Mouse (Mus musculus) cerebral cortex, adult 2 months (tissue): ENCODE measurements around the gene Hnf4a.

Experiments
- WGBS: fragments of 180-500 bp; shearing (Covaris S2); methylation state at CpG from one replicate; pipeline ENCODE4 v1.1.7; 2018; 5-methylcytosine and 5-hydroxymethylcytosine counted together

Gene Hnf4a

DNA sequence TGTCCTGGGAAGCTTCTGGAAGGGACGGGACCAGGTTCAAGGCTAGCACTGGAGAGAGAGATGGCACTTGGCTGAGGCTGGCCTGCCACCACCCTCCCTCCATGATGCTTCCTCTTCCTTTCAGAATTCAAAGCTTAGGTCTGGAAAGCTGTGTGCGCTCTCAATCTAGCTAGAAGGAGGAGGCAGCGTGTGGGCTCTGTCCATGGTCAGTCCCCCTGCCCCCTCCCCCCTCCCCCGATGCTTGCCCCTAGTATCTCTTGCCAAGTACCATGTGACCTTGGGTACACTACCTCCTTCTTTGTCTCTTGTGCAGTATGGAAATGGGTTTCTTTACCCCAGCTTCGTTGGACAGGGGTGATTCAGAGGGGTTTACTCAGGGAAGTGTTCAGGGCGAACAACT lies 42.2 kb downstream of the Hnf4a start:
- WGBS = 71% methylated on average over 6 of the region's 6 CpGs

DNA sequence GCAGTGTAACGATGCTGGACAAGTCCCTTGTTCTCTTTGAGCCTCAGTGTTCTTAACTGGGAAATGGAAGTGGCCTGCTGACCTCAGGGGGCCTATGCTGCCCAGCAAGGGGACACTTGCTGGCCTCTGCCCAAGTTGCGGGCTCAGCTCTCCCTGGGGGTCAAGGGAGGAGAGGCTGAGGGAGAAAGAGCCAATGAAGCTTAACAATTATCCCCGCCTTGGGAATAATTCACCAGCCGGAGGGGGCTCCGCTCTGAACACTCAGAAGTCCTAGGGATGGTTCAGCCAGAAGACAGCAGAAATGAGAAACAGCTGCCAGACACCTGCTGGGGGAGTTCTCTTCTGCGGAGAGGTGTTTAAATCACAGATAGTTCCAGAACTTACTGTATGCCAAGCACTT lies 43.2 kb downstream of the Hnf4a start:
- WGBS = 59% methylated on average over 6 of the region's 6 CpGs

DNA sequence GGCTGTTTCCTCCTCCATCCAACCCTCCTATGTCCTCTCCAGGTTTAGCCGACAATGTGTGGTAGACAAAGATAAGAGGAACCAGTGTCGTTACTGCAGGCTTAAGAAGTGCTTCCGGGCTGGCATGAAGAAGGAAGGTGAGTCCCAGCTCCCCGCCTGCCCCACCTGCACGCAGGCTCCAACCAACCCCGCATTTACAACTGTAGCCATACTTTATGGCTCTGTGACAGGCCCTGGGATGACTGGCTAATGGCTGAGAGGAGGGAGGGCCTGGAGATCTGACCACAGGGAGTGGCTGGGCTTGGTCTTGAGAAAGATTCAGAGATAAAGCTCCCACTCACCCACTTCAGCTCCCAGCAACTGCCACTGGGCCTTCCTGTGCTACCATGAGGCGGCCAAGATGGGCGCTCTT lies 45.9 kb downstream of the Hnf4a start:
- 86% methylated on average over 8 of the region's 8 CpGs for WGBS

DNA sequence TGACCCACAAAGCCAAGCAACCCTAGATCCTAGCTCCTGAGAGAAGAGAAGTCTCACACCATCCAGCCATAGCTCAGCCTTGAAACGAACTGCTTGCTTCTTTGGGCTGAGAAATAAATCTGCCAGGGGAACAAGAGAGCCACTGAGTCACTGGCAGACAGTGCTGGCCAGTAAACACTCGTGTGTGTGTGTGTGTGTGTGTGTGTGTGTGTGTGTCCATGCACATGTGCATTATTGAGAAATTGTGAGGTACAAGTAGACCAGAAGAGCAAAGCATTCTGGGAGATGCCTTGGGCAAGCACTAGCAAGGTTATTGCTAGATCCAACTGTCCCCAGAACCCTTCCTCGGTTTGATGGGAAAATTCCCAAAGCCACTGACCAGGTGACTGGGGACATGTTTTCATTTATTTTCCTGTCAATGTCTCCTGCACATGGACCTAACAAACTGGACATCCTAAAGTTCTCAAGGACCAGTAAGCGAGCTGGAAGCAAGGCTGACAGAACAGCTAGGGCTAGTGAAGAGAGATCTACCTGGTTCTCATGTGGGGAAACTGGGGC lies 47.9 kb downstream of the Hnf4a start:
- 89% methylated on average over 4 of the region's 4 CpGs for WGBS

DNA sequence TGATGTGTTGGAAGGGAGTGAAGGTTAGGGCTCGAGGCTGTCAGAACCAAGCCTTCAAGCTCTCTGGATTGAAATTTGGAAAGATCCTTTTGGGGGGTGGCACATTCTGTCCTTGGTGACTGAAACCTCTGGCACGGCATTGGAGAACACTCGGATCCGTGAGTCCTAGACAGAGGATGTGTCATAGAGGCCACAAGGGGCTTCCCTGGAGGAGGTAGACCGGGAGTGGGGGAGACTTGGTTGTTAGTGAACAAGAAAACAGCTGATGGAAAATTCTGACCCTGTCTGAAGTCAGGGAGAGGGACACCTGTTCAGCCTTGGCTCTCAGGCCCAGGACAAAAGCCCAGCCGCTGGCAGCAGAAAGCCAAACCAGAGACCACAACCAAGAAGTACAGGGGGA lies 48.4 kb downstream of the Hnf4a start:
- 81% methylated on average over 6 of the region's 6 CpGs for WGBS

DNA sequence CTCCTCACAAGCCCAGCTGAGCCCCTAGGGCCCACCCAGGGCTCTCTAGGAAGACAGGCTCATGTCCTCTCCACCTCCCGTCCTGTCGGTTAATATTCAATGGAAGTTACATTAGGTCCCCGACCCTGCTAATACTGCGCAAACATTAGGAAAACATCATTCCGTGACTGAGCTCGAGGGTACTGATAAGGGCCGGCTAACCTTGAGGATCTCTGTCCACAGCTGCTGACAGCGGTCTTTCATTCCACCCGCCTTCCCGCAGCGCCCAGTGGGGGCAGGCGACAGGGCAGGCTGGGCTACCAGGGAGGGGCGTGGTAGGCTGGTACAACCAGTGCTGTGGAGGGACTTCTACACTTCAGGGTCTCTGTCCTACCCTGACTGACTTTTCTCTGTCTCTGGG lies 48.8 kb downstream of the Hnf4a start:
- WGBS = 89% methylated on average over 13 of the region's 13 CpGs

DNA sequence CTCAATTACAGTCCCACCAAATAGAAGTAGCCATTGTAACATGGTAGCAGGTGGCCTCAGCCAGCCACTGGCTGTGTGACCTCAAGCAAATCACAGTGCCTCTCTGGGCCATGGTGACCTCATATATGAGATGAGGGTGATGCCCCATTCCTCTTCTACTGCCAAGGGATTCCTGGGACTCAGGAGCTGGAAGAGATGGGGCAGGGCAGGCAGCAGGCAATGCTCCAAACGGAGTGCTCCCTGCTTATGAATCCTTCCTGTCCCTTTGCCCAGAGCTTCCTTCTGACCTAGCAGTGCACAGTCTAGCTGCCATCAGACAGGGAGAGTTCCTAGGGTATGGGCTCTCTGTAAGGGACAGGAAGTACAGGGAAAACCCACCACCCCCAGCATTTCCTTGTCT lies 51.9 kb downstream of the Hnf4a start:
- WGBS = 92% methylated on average over 1 of the region's 1 CpGs

DNA sequence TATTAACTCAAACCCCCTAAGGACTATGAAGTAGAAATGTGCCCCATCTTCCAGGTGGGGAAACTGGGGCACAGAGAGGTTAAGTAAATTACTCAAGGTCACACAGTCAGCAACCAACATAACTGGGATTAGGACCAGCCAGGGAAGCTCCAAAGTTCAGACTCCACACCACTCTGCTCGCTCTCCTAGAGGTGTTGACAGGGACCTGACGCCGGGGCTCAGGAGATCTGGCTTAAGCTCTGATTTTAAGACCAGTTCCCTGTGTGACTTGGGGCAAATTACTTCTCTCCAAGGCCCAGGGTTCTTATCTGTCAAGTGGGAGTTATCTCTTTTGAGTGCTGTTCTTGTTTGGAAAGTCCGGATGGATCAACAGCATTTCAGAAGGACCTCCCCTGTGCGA lies 52.6 kb downstream of the Hnf4a start:
- WGBS = 89% methylated on average over 5 of the region's 5 CpGs

DNA sequence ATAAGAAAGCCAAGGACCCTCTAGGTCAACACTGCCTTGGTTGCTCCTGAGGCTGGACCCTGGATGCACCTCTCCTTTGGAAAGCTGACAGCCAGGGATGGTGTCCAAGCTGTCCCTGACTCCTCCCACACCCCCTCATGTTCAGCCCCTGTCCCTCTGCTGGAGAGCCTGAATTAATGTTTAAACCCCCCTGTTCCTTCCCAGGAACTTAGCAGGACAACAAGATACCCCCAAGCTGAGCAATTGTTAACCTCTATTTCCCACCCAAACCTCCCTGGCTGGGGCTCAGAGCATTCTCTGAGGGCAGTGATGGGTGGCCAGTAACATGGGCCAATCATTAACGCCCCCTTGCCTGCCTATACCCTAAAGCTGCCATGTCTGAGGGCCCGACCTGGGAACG lies 53.6 kb downstream of the Hnf4a start:
- WGBS = 89% methylated on average over 3 of the region's 3 CpGs

DNA sequence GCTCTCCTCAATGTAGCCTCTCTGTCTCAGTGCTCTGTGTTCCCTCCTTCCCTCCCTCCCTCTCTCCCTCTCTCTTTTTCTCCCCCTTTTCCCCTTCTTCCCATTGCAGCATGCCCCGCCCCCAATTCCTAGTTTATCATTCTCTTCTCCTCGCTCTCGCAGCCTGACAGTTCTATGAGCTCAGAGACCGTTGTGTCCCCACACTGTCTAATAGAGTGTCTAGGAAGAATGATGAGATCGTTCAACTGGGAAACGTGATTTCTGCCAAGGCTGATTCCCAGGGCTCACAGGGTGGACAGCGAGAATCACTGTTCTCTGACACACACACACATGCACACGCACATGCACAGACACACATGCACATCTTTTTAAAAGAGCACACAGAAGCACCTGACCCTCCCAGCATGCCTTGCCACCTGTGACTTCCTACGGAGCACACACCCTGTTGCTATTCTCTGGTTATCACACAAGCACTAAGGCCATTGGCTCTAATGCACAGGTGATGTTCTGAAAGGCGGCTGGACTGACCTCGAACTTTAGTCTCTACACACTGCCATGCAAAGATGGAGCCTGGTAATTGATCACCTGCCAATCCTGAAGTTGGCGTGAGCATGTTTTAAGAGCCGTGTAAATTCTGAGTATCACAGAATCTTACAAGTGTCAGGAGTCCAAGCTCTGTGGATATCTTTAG lies 54.8 kb downstream of the Hnf4a start:
- WGBS = 68% methylated on average over 13 of the region's 13 CpGs

DNA sequence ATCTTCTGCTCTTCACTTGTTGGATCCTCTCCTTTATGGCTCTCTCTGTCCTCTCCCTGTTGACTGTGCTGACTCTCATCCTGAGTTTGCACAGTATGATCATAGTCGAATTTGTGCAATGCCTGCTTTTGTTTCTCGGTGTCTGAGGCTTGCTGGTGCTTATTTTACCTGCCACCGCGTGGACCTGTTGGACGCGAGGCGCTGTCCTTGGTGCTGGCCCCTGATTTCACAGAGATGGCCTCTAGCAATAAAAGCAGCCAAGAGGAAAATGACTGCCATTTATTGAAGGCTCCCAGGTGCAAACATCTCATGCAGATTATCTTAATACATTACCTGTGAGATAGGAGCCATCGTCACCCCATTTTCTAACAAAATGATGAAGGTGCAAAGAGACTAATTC lies 58.0 kb downstream of the Hnf4a start:
- 50% methylated on average over 8 of the region's 8 CpGs for WGBS

DNA sequence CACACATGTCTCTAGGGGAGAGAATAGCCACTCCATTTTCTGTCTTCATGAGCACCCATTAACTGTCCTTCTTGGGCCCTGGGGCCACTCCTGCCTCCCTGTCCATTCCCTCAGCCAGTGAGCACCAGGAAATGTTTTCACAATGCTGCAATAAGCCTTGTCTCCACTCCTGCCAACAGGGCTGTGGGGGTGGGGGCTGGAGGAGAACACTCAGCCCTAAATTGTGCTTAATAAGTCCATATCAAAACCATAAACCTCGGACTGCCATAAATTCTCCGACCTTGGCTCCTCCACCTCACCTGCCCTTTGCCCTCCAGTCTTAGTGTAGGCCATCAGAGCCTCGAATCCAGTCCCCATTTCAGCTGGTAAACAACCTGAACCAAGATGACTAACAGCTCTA lies 67.7 kb downstream of the Hnf4a start:
- WGBS = 87% methylated on average over 3 of the region's 3 CpGs

DNA sequence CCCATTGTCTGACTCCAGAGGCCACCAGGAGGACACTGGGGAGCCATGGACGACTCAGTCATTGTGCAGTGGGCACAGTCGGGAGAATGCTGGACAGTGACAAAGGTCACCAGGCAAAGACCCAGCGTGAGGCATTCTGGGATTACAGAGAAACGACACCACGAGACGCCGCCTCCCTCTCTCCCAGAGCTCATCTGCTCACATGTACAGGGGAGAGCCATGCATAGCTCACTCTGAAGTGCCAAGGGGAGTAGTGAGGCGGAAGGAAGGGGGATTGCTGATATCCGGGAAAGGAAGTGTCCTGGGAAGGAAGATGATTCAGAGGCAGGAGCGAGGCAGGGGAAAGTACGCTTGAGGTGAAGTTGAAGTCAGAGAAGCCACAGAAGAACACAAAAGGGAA lies 68.6 kb downstream of the Hnf4a start:
- 58% methylated on average over 11 of the region's 11 CpGs for WGBS

DNA sequence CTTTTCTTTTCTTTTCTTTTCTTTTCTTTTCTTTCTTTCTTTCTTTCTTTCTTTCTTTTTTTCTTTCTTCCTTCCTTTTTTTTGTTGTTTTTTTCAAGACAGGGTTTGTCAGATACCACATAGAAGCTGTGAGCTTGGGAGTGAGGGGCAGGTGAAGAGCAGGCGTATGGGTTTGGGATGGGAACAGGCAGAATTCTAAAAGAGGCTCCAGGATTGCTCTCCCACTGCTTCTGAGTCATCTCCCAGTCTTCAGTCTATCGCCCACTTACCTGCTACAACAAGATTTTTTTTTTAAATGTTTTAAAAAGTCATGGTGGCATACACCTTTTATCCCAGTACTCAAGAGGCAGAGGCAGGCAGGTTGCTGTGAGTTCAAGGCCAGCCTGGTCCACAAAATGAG lies 71.4 kb downstream of the Hnf4a start:
- 69% methylated on average over 2 of the region's 2 CpGs for WGBS

DNA sequence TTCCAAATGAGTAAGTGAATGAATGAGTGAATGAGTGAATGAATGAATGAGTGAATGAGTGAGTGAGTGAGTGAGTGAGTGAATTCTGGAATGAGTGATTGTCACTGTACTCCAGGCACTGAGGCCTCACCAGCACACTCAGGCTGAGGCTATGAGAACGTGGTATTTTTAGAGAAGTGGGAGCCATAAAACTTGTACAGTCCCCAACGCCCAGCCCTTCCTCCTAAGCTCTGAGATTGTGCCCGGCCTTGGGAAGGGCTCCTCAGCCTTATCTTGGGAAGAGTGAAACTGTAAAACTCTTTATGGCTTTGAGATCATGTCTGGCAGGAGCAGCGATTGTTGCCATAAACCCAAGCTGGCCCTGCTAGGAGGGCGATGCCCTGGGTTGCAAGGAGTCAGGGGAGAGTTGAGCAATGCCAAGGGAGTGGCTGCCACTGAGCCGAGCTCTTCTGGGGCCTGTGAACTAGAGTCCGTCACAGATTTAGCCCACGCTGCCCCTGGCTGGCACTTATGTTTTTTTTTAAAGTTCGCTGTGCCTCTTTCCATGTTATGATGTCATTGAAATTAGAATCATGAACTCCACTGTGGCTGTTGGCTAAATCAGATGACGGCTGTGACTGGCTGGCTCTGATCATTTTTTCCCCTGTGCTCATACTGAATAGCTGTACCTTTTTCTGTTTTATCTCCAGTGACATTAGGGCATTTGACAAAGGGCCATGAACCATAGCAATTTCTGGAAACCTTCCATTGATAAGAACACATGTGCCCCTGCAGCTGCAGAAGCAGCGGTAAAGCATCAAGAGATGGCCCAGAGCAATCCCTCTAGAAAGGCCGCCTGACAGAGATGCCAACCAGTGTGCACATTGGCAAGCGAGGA lies 73.7 kb downstream of the Hnf4a start:
- WGBS = 78% methylated on average over 13 of the region's 13 CpGs

DNA sequence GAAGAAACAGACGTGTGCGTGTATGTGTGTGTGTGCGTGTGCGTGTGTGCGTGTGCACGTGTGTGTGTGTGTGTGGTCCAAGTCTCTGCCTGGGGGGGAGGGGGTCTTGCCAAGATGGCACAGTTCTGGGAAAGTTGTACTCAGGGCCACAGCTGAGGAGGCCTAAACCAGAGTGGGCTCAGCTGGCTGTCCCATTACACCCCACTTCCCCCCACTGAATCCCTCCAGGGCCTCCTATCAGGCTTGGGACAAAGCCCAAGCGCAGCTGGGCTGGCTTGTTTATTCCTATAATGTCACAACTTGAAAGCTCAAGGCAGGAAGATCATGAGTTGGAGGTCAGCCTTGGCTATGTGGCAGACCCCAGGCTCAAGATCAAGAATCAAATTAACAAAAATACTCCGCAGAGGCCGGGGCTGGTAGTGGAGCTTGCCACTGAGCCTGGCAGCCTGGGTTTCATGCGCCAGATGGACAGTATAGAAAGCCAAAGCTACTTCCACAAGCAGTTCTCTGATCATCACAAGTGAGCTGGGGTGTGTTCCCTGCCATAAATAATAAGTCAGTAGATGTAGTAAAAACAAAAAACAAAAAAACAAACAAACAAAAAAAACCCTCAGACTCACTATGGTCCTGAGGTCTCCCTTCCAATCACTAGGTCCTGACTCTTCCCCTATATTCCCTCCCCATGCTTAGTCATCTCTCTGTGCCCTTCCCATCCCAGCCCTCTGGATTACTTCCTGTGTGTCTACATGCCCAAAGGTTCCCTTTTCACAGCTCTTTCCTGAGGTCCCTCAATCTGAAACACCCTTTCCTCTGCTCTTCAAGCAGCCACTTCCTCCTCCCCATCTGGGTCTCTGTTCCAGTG lies 76.8 kb downstream of the Hnf4a start:
- 86% methylated on average over 10 of the region's 10 CpGs for WGBS

DNA sequence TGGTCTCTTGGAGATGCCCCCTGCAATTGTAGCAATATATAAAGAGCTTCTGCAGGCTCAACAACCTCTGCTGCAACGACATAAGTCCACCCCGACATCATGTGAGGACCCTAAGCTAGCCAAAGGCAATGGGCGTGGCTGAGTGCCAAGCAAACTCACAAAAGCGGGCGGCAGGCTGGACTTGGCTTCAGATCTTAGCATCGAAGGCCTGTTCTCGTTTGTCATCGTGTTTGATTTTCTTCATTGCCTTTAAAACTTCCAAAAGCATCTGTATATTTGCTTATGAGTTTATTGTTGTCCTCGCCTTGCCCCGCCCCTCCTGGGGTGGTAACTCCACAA lies 77.4 kb downstream of the Hnf4a start:
- WGBS = 60% methylated on average over 10 of the region's 10 CpGs

DNA sequence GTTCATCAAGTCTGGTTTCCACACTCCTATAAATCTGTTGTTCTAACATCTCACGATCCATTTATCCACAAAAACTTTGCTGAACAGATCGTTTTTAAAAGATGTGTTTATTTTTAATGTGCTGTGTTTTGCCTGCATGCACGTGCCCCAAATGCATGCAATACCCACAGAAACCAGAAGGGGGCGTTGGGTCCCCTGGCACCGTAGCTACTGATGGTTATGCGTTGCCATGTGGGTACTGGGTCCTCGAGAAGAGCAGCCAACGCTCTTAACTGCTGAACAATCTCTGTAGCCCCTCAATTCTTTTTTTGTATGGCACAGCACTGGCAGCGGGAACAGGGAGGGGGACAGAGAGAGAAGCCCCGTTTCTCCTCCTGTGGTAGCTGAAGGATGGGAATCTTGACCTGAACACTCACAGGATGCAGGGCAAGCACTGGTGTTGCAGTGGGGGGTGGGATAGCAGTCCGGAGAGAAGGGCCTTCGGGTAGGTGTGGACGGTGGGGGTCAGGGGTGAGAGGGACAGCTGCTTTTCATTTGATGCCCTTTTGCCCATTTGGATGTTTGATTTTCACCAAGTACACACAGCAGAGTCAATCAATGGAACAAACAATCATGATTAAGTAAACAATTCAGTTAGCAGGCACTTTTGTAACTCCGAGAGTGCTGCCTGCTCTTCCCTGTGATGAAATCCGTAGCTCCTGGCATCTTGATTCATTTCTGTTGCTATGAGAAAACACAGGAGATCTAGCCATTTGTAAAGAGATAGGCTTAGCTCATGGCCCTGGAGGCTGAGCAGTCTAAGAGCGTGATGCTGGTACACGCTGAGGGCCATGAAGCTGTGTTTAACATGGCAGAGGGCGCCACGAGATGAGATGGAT lies 80.0 kb downstream of the Hnf4a start:
- WGBS = 52% methylated on average over 19 of the region's 19 CpGs

DNA sequence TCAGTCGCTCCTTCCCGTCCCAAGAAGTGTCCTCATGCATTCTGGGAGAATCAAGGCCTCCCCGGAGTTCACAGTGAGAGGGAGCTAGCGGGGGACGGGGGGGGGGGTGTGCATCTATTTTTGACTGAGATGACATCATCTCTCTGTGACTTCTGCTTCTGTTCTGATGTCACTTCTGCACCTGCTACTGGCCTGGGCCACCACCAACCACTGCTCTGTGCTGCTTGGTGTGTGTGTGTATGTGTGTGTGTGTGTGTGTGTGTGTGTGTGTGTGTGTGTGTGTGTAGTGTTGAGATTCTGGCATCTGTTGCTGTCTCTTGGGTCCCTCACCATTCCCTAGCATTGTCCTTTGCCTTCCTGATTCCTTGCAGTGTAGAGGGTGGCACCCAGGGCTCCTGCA lies 80.9 kb downstream of the Hnf4a start:
- 65% methylated on average over 5 of the region's 5 CpGs for WGBS

DNA sequence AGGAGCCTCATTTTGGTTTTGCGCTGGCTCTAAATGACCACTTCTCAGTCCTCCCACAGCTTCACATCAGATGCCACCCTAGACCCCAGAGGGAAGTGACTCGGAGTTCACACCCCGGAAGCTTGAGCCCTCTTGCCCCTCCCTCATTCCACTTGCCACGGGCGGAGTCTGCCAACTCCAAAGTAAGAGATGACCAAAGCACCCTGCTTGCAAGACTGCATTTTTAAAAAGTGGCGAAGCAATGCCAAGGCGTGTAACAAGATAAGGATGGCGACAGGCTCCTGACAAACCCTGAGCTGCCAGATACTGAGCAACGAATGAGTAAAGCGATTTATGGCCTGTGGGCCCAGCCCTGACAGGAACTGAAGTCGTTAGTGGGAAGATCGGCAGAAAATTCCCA lies 83.6 kb downstream of the Hnf4a start:
- 80% methylated on average over 12 of the region's 12 CpGs for WGBS

DNA sequence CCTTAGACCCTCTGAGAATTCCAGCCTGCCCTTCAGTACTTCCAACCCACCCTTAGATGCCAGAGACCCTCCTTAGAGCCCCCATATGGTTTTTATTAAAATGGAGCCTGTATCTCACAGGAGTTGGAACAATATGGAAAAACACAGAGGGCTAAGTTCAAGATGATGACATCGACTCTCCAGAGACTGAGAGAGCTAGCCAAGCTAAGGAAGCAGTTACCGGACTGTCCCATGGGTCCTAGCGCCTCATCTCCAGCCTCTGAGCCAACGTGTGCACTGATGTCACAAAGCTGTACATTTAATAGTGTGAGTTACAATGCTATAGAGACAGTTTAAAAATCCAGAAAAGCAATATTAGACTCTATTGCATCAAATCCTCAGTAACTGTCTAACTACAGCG lies 84.4 kb downstream of the Hnf4a start:
- 83% methylated on average over 5 of the region's 5 CpGs for WGBS
